Mouse (Mus musculus): ENCODE data around the gene Tcte1.

The Tcte1 gene

DNA sequence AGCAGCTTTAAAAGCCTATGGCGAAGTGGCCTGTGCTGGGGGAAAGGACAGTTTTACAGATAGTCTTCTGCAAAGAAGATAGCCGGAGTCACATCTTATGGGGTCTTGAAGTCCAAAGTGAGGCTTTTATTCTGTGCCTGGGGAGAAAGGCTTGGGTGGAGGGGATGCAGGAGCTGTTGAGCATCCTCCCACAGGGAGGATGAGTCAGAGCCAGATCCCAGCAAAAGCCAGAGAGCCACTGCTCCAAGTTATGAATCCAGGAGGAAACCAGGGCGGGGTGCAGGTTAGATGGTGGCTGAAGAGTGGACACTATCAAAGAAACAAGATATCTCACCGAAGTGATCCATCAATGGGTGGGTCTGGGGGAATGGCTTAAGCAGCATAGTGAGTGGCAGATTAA, 11.5 kb upstream of the Tcte1 start:
- DNase-seq (ENCODE audit: low read depth, low spot score) = no peak

DNA sequence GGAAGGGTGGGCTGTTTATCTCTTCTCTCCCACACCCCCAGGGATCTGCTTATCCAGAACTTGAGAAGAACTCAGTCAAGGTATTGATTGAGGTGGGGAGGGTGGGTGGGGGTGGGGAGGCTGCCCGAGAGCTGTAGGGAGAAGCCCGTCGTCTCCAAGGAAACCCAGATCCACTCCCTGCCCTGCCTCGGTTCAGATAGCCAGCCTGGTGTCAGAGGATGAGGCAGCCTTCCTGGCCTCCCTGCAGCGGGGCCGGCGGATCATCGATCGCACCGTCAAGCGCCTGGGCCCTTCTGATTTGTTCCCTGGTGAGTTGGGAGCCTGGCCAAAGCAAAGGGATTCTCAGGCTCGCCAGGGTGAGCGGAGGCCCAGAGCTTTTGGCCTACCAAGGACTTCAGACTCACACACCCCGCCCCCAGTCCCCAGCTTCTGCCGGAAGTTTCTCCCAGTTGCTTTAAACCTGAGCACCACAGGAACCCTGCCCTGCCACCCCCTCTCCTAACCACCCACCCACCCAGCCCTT, 8.0 kb upstream of the Tcte1 start:
- no peak for DNase-seq (ENCODE audit: low read depth, low spot score)

DNA sequence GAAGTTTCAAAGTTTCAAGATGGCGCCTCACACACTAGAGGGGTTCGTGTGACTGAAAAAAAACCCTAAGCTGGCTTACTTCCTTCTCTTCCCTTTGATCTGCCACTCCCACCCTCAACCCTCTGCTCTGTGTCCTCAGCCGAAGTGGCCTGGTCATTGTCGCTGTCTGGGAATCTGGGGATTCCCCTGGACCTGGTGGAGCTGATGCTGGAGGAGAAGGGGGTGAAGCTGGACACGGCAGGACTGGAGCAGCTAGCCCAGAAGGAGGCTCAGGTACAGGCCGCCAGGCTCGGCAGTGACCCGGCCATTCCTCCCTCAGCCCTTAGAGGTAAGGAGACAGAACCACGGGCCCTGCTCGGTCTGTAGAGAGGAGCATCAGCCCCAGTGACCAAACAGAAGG, 7.4 kb upstream of the Tcte1 start:
- DNase-seq (ENCODE audit: low read depth, low spot score) = peak; percentile 17

DNA sequence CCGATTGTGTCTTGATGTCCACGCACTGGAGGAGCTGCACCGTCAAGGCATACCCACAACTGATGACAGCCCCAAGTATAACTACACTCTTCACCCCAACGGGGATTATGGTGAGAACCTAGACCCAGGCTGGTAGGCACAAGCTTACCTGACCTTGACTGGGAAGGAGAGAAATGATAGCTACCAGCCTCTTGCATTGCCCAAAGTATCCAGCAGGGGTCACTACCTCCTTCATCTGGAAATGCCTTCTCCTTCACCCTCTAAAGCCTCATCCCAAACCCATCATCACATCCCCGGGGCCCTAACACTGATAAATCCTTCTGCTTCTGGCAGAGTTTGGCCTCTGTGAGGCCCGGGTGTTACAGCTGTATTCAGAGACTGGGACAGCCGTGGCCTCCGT, 6.7 kb upstream of the Tcte1 start:
- peak; percentile 83 for DNase-seq (ENCODE audit: low read depth, low spot score)

DNA sequence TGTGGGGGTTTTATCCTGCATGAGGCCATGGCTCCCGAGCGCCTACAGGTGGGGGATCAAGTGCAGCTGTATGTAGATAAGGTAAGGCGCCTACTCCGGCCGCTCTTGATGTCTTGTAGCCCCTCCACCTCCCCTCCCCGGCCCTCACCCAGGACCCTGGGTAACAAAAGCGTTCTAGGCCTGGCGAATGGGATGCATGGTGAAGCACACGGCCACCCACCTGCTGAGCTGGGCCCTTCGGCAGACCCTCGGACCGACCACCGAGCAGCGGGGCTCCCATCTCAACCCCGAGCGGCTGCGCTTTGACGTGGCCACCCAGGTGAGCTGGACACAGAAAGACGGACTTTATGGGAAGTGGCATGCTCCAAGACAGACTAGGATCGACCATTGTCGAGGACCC, 6.1 kb upstream of the Tcte1 start:
- no peak for DNase-seq (ENCODE audit: low read depth, low spot score)

DNA sequence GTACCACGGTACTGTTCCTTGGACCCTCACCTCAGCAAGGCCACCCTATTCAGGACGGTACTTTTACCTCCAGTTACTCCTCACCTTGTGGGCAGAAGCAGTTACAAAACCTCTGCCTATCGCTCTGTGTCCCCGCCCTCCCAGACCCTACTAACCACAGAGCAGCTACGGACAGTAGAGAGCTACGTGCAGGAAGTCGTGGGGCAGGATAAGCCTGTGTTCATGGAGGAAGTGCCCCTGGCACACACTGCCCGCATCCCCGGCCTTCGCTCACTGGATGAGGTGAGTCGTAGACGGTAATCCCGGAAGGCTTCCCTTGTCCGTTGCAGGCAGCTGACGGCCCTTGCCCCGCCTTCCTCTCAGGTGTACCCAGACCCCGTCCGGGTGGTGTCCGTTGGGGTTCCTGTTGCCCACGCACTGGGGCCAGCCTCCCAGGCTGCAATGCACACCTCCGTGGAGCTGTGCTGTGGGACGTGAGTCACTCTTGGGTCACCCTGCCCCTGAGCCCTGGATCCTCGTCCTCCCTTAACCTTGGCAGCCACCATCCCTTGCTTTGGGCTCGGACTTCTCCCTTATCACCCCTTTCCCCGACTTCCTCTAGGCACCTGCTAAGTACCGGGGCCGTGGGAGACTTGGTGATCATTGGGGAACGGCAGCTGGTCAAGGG, 5.6 kb upstream of the Tcte1 start:
- no peak for DNase-seq (ENCODE audit: low read depth, low spot score)

DNA sequence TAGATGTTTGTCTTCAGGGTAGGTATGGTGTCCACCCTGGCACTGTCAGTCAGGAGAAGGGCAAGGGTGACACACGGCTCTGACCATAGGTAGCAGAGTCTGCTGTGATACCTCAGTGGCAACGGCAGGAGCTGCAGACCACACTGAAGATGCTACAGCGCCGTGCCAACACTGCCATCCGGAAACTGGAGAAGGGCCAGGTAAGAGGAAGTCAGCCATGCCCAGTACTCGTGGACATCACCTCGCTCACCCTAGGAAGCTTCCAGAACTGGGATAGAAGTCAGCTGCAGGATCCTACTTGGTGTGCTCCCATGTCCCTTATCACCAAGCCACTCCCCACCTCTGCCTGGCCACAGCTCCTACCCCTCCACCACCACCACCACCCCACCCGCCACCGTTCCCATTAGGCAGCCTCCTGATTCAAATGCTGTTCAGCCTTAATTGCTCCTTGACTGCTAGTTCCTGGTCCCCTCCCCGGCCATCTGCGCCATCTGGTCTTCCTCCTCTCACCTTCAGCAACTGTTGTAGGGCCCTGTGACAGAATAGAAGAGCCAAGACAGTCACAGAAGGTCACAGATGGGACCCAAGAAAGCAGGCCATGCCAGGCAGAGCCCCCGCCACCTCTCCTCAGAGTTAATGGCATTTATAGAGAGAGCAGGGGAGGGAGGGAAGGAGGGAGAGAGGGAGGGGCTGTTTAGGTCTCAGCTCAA, 4.3 kb upstream of the Tcte1 start:
- DNase-seq (ENCODE audit: low read depth, low spot score) = no peak

DNA sequence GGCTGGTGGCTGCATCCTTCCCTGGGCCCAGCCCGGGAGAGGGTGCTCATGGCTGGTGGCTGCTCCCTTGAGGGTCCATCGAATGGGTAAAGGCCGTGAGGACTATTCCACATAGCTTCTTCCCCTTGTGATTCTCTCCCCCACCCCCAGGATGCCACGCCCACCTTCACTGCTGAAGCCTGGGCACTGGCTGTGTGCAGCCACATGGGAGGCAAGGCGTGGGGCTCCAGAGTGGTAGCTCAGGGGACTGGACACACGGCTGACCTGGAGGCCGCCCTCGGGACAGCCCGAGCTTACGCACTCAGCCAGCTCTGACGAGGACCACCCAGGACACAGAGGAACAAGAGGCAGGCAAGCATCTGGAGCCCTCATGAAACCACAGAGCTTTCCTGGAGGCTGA, 3.1 kb upstream of the Tcte1 start:
- DNase-seq (ENCODE audit: low read depth, low spot score) = no peak

DNA sequence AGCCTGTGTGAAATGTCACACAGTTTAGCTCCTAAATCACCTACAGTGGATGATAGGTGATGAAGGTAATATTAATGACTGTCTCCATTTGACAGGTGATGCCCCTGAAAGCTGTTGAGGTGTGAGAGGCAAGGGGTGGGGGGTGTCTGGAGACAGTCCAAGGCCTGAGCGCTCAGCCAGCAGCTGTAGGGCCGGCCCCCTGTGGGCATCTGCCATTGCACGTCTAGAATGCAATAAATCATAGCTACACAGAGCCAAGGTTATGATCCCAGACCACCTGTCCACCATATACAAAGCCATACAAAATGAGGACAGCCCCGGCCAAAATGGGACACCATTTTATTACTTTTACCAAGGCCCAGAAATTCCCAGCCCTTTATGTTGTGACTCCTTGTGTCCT, 1.7 kb downstream of the Tcte1 start:
- DNase-seq (ENCODE audit: low read depth, low spot score) = no peak

DNA sequence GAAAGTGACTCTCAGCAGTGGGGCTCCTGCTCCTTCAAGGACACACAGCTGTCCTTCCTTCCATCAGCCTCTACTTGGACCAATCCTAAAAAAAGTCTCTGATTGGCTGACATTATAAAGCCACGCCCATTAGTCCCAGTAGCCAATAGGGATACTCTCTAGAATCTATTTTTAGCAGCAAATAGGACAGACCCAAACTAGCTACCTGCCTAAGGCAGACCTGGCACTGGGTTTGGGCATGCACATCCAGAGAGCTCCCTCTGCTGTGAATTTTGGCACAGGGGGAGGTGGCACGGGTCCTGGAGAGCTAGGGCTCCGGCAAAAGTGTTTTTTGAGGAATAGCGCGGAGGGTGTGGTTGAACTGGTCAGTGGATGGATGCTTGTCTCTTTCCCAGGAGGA, 3.3 kb downstream of the Tcte1 start:
- DNase-seq (ENCODE audit: low read depth, low spot score) = no peak

DNA sequence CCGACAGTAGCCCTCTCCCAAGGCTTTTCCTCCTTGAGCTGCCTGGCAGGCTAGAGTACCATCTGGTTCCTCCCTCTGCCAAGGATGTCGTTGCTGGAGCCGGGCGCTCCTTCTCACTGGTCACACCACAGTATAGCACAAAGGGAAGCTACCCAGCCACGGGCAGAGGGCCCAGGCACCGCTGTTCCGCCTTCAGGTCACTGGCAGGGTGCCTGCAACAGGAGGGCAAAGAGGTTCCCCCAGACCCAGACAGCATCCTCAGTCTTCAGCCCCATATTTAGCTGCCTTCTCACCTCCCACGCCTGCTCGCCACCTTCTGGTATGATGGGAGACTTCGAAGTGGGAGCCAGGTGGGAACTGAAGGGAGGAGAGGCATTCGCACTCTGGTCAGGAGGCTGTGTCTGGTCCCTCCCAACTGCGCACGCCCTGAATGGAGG, 7.1 kb downstream of the Tcte1 start:
- no peak for DNase-seq (ENCODE audit: low read depth, low spot score)

DNA sequence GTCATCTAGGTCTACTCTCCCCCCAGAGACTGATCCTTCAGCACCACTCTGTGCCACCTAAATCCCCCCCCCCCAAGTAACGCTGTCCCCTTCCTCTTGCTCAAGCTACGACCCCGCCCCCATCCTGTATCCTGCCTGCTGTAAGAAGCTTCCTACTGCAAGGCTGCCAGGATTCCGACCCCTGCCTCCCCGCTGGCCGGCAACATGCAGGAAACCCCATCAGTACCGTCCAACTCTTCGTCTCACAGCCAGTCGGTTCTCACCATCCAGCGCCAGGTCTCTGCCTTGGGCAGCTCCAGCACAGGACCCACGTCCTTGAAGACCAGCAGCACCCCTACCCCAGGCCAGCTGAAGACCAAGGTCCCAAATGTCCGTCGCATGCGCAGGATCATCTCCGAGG, 9.7 kb downstream of the Tcte1 start:
- DNase-seq (ENCODE audit: low read depth, low spot score) = no peak

DNA sequence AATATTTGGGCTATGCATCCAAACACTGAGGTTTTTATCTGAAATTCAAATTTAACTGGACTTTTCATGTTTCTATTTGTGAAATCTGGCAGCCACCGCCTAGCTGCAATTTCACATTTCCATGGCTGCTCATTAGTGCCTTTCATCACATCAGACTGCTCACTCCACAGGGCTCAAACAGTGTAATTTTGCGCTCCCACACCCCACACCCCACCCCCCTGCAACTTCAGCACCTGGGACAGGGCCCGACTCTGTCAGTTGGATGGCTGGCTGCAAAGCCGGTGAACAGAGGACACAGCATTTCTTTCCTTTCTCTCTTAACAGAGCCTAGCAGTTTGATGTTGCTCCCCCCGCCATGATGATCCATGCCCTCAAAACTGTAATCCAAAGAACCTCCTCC, 13.0 kb downstream of the Tcte1 start:
- DNase-seq (ENCODE audit: low read depth, low spot score) = no peak

DNA sequence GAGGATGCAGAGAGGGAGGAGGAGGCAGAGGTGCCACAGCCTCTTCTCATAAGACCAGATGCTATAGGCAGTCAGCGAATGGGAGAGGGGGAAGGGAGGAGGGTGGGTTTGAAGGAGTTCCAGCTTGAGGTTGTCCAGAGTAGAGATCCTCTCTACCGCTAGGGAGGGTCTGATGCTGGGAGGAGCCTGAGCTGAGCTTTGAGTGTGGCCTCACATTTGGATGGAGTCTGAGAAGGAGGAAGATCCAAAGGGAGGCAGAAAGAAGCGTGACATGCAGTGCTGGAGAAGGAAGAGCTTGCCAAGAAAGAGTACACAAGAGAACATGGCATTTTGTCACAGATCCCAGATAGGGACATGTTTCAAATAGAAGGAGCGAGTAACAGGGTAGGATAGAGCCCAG, 15.2 kb downstream of the Tcte1 start:
- DNase-seq (ENCODE audit: low read depth, low spot score) = no peak

DNA sequence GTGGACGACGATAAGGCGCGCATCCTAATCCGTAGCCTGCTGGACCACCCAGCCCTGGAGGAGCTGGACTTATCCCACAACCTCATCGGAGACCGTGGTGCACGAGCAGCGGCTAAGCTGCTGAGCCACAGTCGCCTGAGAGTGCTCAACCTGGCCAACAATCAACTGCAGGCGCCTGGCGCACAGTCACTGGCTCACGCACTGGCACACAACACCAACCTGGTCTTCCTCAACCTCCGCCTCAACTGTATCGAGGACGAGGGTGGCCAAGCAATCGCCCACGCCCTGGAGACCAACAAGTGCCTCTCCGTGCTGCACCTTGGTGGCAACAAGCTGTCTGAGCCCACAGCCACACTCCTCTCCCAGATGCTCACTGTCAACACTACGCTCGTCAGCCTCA, 16.4 kb downstream of the Tcte1 start:
- DNase-seq (ENCODE audit: low read depth, low spot score) = no peak

DNA sequence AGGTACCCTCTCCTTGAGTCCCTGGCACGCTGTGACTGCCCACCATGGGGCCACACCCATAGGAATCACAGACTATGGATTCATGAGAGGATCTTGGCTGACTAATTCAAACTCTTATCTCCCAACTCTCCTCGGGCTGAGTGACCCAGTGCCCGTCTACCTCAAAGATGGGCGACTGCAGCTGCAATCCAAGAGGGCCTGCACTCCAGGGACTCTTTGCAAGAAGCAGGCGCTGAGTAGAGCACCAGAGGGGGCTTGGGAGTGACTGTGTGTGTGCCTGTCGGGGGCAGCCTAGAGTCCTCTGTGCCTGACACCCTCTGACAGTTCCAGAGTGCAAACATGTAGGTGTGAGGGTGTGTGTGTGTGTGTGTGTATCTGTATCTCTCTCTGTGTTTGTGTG, 18.9 kb downstream of the Tcte1 start:
- DNase-seq (ENCODE audit: low read depth, low spot score) = no peak

DNA sequence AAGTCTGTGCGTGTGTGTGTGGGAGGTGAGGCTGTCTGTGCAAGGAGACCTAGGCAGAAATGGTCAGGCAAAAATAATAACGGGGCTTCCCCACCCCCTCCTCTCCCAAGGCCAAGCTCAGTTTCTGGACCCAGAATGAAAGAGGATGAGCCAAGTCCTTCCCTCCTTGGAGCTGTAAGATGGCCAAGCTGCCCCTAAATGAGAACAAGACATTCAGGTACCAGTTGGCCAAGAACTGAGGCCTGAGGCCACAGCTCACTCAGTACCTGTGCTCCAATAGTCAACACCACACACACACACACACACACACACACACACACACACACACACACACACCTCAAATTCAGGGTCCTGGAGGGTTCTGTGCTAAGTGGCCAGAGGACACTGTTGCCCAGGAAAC, 19.5 kb downstream of the Tcte1 start:
- no peak for DNase-seq (ENCODE audit: low read depth, low spot score)

DNA sequence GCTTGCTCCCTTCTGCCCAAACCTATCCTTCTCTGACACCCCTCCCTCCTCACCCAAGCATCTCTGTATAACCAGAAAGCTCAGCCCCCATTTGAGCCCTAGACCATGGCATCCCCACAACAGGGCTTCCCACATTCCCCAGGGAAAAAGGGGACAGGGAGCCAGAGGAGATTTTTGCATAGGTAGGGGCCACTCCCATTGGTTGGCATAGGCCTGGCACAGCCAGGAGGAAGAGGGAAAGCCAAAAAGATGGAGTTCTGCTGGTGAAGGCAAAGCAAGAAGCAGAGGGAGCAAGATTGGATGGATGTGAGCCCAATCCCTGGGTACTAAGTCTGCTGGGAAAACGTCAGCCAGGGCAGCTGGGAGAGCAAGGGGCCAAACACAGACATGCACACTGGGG, 19.9 kb downstream of the Tcte1 start:
- no peak for DNase-seq (ENCODE audit: low read depth, low spot score)

DNA sequence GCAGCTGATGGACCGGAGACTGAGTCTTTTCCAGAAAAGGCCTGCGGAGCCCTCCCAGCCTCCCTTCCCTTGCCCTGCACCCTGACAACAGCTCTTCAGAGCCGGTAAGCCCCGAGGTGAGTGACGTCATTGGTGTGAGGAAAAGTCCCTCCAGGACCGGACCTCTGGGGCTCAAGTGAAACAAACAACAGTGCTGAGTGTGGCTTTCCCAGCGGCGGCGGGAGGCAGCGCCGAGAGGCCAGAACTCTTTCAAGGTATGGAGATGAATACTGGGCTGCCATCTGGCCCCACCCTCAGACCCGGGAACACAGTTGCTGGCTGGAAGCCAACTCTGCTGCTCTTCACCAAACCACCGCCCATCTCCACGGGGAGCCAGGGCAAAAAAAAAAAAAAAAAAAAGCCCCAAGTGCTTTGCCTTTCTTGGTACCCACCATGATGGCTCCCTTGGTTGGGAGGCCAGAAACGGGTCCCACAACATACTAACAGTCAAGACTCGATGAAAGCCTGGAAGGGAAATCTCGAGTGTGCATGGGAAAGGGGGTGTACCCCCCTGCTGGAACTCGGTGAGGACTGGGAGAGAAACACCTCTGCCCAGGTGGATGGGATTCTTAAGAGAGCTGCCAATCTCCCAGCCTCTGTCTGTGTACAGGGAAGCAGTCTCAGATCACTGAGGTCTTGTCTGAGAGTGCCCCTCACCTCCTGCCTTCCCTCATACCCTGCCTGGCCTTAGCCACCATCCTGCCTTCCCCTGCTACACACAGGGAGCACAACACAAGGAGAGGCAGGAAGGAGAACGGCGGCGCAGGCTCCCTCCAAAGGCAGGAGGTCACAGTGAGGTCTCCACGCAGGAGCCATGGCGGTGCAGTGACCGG, 21.0 kb downstream of the Tcte1 start:
- no peak for DNase-seq (ENCODE audit: low read depth, low spot score)

DNA sequence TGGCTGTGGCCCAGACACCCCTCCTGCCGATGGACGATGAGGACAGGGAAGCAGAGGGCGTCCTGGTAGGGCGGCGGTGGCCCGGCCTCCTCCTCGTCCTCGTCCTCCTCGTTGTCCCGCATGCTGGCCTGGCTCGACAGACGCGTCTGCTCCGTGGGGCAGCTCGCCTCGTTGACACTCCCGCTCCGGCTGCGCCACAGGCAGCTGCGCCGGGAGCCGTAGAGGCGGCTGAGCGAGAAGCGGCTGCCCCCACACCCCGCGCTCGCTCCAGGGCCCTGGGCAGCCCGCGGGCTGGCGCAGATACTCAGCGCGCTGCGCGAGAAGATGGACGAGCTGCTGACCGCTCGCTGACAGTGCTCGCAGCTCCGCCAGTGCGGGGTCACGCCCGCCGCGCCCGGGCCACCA, 21.6 kb downstream of the Tcte1 start:
- DNase-seq (ENCODE audit: low read depth, low spot score) = no peak

DNA sequence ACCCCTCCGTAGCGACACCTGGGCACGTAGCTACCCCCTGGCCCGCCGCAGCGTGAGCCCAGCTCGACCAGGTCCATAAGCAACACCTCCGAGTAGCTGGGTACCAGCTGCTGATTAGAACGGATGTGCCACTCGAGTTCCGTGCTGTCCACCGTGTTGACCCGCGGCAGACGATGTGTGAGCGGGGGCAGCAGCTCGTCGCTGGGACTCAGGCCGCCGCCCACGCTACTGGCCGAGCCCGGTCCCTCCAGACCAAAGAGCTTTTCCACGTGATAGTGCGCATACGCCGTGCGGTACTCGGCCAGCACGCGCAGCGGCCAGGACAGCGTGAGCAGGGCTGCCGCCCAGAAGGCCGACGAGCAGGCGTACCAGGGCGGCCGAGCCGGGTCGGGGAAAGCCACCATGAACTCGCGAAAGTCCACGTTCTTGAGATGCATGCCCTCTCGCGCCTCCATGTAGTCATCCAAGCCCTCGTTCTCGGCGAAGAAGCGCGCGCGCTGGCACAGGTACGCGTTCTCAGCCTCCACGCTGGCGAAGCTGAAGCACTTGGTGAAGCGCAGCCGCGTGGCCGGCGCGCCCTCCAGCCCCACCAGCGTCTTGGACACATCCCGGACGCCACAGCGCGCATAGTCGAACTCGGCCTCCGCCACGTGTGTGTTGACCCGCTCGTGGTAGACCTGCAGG, 22.2 kb downstream of the Tcte1 start:
- no peak for DNase-seq (ENCODE audit: low read depth, low spot score)

DNA sequence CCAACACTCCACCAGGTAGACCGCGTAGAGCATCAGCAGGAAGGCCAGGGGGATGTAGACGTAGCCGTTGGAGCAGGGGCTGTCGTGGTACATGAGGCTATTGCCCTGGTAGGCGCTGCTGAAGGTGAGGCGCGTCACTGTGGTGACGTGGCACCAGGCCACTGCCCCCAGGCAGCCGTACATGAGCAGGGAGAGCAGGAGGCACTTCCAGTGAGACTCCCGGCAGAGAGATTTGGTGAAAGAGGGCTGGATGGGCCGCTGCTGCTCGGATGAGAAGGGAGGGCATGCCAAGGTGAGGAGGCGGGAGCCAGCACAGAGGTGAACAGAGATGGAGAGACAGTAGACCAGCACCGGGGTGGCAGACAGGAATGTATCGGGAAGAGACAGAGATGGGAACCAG, 23.7 kb downstream of the Tcte1 start:
- no peak for DNase-seq (ENCODE audit: low read depth, low spot score)

Measured in 3T3-L1 (cell line).